Mouse (Mus musculus): ENCODE measurements at regions not wholly inside any gene's neighbourhood (a gene's known extent, or its start where the extent isn't known, plus 50 kb on each side); places are given as distances from the start of the nearest gene placed in this dataset.

DNA sequence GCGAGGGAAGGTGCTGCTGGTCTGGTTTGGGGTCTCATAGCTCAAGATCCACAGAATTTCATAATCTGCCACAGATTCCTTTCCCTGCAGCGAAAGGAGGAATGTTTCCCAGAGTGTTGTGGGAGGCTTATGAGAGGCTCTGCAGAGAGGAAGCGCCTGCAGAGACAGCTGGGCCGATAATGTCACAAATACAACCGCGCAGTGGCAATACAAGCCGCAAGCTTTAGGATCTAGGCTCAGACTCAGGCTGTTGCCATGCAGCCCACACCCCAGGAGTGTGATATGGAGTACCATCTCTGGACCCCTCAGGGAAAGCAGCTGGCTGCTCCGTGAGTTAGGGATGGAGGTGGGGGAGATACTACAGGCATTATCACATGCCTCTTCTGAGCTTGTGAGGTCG is 130.2 kb downstream of the Tex29 start:
- TF ChIP-seq SIN3A (IDR thresholded peaks at IDR 0.05; ENCODE audit: low read length) (no peak), SMC3 (IDR thresholded peaks at IDR 0.05; ENCODE audit: low read depth, low read length) (no peak), HCFC1 (IDR thresholded peaks at IDR 0.05; ENCODE audit: low read depth, low read length) (no peak), ZC3H11A (IDR thresholded peaks at IDR 0.05; ENCODE audit: low read depth, low read length) (no peak), ZKSCAN1 (IDR thresholded peaks at IDR 0.05; ENCODE audit: low read depth, low read length) (no peak), MXI1 (IDR thresholded peaks at IDR 0.05; ENCODE audit: low read depth, low read length) (no peak), BHLHE40 (IDR thresholded peaks at IDR 0.05; ENCODE audit: borderline replicate concordance, low read depth, low read length) (no peak), JUND (IDR thresholded peaks at IDR 0.05; ENCODE audit: low read depth, low read length) (no peak), MEF2A (IDR thresholded peaks at IDR 0.05; ENCODE audit: extremely low read depth, insufficient replicate concordance, low read depth, low read length, poor library complexity, severe bottlenecking) (no peak), ZNF384 (IDR thresholded peaks at IDR 0.05; ENCODE audit: low read depth, low read length) (no peak), MAFK (IDR thresholded peaks at IDR 0.05; ENCODE audit: borderline replicate concordance, low read depth, low read length) (no peak), RCOR1 (IDR thresholded peaks at IDR 0.05; ENCODE audit: low read depth, low read length) (no peak), POLR2A (IDR thresholded peaks at IDR 0.05; ENCODE audit: control insufficient read depth in 1 of 2, insufficient read depth in 1 of 2, low read depth in 1 of 2, low read length in 2 of 2, poor library complexity in 1 of 2) (no peak), CHD1 (IDR thresholded peaks at IDR 0.05; ENCODE audit: low read depth, low read length) (no peak), NELFE (IDR thresholded peaks at IDR 0.05; ENCODE audit: low read depth, low read length) (no peak), KAT2A (conservative IDR thresholded peaks at IDR 0.05; ENCODE audit: low read depth, low read length) (no peak), ETS1 (IDR thresholded peaks at IDR 0.05; ENCODE audit: low read depth, low read length) (no peak), TBP (IDR thresholded peaks at IDR 0.05; ENCODE audit: low read depth, low read length) (no peak), EP300 (IDR thresholded peaks at IDR 0.05; ENCODE audit: low read depth in 1 of 2, low read length in 2 of 2) (no peak)
- H3K36me3 ChIP-seq (ENCODE audit: control insufficient read depth in 1 of 2, insufficient read depth in 2 of 2, low read length in 2 of 2): no peaks in the 10 kb centered on the region

DNA sequence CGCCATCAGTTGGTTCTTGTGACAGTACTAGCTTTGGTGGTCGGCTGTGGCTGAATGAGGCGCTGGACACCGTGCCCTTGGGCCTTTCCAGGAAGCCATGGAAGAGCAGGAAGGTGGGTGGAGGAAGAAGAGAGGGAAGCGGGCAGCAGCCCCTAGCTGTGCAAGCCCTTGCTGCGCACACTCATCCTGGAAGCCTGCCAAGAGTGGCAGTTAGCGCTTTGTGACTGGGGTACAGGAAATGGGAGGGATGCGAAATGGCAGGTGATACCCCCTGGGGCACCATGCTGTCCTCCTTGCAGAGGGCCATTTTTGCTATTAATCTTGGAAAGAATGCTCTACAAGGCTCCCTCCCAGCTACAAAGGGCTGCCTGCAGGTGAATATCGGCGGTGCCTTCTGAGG is 133.2 kb downstream of the Tex29 start:
- Histone ChIP-seq H3K27me3 (ENCODE audit: control insufficient read depth in 1 of 2, insufficient read depth in 2 of 2, low read length in 2 of 2) (no peaks in the 10 kb centered on the region), H3K36me3 (ENCODE audit: control insufficient read depth in 1 of 2, insufficient read depth in 2 of 2, low read length in 2 of 2) (no peaks in the 10 kb centered on the region), H3K9me3 (replicated peaks; ENCODE audit: insufficient read depth, low read length) (no peaks in the 10 kb centered on the region), H3K4me1 (ENCODE audit: control insufficient read depth in 1 of 2, insufficient read depth in 2 of 2, low read length in 2 of 2) (no peaks in the 10 kb centered on the region), H3K4me3 (ENCODE audit: control insufficient read depth in 1 of 2, insufficient read depth in 1 of 2, low read depth in 2 of 2, low read length in 2 of 2) (no peak overlapping the region), H3K9ac (ENCODE audit: control insufficient read depth, low read depth, low read length, poor library complexity, severe bottlenecking) (no peak overlapping the region), H3K27ac (ENCODE audit: control insufficient read depth, low read depth, low read length) (no peak overlapping the region), H3K79me2 (ENCODE audit: control insufficient read depth, insufficient read depth, low read length, poor library complexity) (no peaks in the 10 kb centered on the region)
- DNase-seq (ENCODE audit: low read depth, low spot score): no peak
- no peak for TF ChIP-seq GABPA (IDR thresholded peaks at IDR 0.05; ENCODE audit: low read depth, low read length)

More for the DNA sequence above, 130.2 kb downstream of the Tex29 start:
- Histone ChIP-seq H3K4me3 (ENCODE audit: control insufficient read depth in 1 of 2, insufficient read depth in 1 of 2, low read depth in 2 of 2, low read length in 2 of 2) (no peak overlapping the region), H3K27ac (ENCODE audit: control insufficient read depth, low read depth, low read length) (no peak overlapping the region), H3K27me3 (ENCODE audit: control insufficient read depth in 1 of 2, insufficient read depth in 2 of 2, low read length in 2 of 2) (no peaks in the 10 kb centered on the region), H3K9ac (ENCODE audit: control insufficient read depth, low read depth, low read length, poor library complexity, severe bottlenecking) (no peak overlapping the region), H3K4me1 (ENCODE audit: control insufficient read depth in 1 of 2, insufficient read depth in 2 of 2, low read length in 2 of 2) (no peaks in the 10 kb centered on the region), H3K9me3 (replicated peaks; ENCODE audit: insufficient read depth, low read length) (no peaks in the 10 kb centered on the region), H3K79me2 (ENCODE audit: control insufficient read depth, insufficient read depth, low read length, poor library complexity) (no peaks in the 10 kb centered on the region)
- DNase-seq (ENCODE audit: low read depth, low spot score): no peak

All from MEL (cell line).